Mouse (Mus musculus) MEL (cell line): ENCODE results near the gene Ndufaf3. TPM values are rescaled to one million over a fixed set of nuclear protein-coding genes. Genes with fewer than 3 reads are reported as not detected.

Source experiments
- DNase-seq: peaks from one replicate; pipeline ENCODE4 v3.0.0; 2011; ENCODE audit warnings: low read depth, low spot score
- H3K27ac ChIP-seq: 2 replicates; pipeline ENCODE4 v1.5.1; 2012; ENCODE audit warnings: low read depth, mild to moderate bottlenecking, control low read depth, low read length, moderate library complexity; ENCODE audit not compliant: control insufficient read depth
- H3K27me3 ChIP-seq, 2 experiments: fragments of 150-350 bp in 1 of 2; sonication (generic) in 1 of 2; 2 replicates each; pipeline ENCODE4 v1.6.1; 2012; ENCODE audit warnings: low read length in 2 of 2, mild to moderate bottlenecking in 2 of 2, improper control_type of control experiment in 1 of 2, moderate library complexity in 1 of 2; ENCODE audit not compliant: insufficient read depth in 2 of 2, control insufficient read depth in 1 of 2
- H3K36me3 ChIP-seq, 2 experiments: 2 replicates each; pipeline ENCODE4 v1.6.1; 2012 to 2014; ENCODE audit warnings: low read length in 2 of 2, improper control_type of control experiment in 1 of 2, inconsistent platforms in 1 of 2, mild to moderate bottlenecking in 1 of 2; ENCODE audit not compliant: insufficient read depth in 2 of 2, control insufficient read depth in 1 of 2
- H3K4me1 ChIP-seq, 2 experiments: fragments of 150-350 bp in 1 of 2; sonication (generic) in 1 of 2; 2 replicates each; pipeline ENCODE4 v1.6.1; 2012; ENCODE audit warnings: low read length in 2 of 2, improper control_type of control experiment in 1 of 2, mild to moderate bottlenecking in 1 of 2; ENCODE audit not compliant: insufficient read depth in 2 of 2, control insufficient read depth in 1 of 2
- H3K4me3 ChIP-seq, 2 experiments: fragments of 150-350 bp in 1 of 2; sonication (generic) in 1 of 2; 2 replicates each; pipeline ENCODE4 v1.5.1; 2012; ENCODE audit warnings: low read depth in 2 of 2, low read length in 2 of 2, mild to moderate bottlenecking in 2 of 2, moderate library complexity in 2 of 2, control low read depth in 1 of 2, improper control_type of control experiment in 1 of 2; ENCODE audit not compliant: control insufficient read depth in 1 of 2, insufficient read depth in 1 of 2
- H3K79me2 ChIP-seq: 2 replicates; pipeline ENCODE4 v1.6.1; 2012; ENCODE audit warnings: mild to moderate bottlenecking, low read length, moderate library complexity; ENCODE audit not compliant: control insufficient read depth, poor library complexity, insufficient read depth
- H3K9ac ChIP-seq: 2 replicates; pipeline ENCODE4 v1.6.1; 2012; ENCODE audit warnings: low read depth, mild to moderate bottlenecking, control low read depth, low read length, moderate library complexity; ENCODE audit not compliant: control insufficient read depth, poor library complexity, severe bottlenecking
- H3K9me3 ChIP-seq: fragments of 150-350 bp; sonication (generic); replicated peaks from 2 replicates; pipeline ENCODE4 v1.6.1; 2012; ENCODE audit warnings: mild to moderate bottlenecking, low read length, improper control_type of control experiment, moderate library complexity; ENCODE audit not compliant: insufficient read depth
- CTCF ChIP-seq, 3 experiments: IDR thresholded peaks in 2 of 3; conservative IDR thresholded peaks in 1 of 3; 2 replicates each; pipeline ENCODE4 v1.5.1; 2011 to 2012; ENCODE audit warnings: low read length in 3 of 3, low read depth in 2 of 3, mild to moderate bottlenecking in 2 of 3, improper control_type of control experiment in 1 of 3, inconsistent platforms in 1 of 3, mixed read lengths in 1 of 3, moderate library complexity in 1 of 3; ENCODE audit not compliant: control insufficient read depth in 1 of 3, insufficient read depth in 1 of 3, poor library complexity in 1 of 3, severe bottlenecking in 1 of 3
- EP300 ChIP-seq, 2 experiments: IDR thresholded peaks; 2 replicates each; pipeline ENCODE4 v1.6.1; 2011; ENCODE audit warnings: improper control_type of control experiment in 2 of 2, low read length in 2 of 2, low read depth in 1 of 2, mild to moderate bottlenecking in 1 of 2
- GATA1 ChIP-seq: IDR thresholded peaks from 2 replicates; pipeline ENCODE4 v1.6.1; 2011; ENCODE audit warnings: low read depth, low read length, improper control_type of control experiment
- MAZ ChIP-seq: IDR thresholded peaks from 2 replicates; pipeline ENCODE4 v1.6.1; 2012; ENCODE audit warnings: low read depth, mild to moderate bottlenecking, inconsistent platforms, low read length, improper control_type of control experiment
- NRF1 ChIP-seq: IDR thresholded peaks from 2 replicates; pipeline ENCODE4 v1.6.1; 2014; ENCODE audit warnings: low read depth, mild to moderate bottlenecking, inconsistent platforms, low read length, improper control_type of control experiment, moderate library complexity; ENCODE audit not compliant: poor library complexity, insufficient read depth, severe bottlenecking
- POLR2AphosphoS2 ChIP-seq: IDR thresholded peaks from 2 replicates; pipeline ENCODE4 v1.6.1; 2011; ENCODE audit warnings: low read length, improper control_type of control experiment
- POLR2AphosphoS5 ChIP-seq: IDR thresholded peaks from 2 replicates; pipeline ENCODE4 v1.6.1; 2012; ENCODE audit warnings: low read depth, borderline replicate concordance, mild to moderate bottlenecking, inconsistent platforms, low read length, moderate library complexity, mixed read lengths
- SIN3A ChIP-seq: IDR thresholded peaks from 2 replicates; pipeline ENCODE4 v1.6.1; 2012; ENCODE audit warnings: low read length, improper control_type of control experiment, inconsistent platforms
- TAL1 ChIP-seq: IDR thresholded peaks from 2 replicates; pipeline ENCODE4 v1.6.1; 2012; ENCODE audit warnings: mild to moderate bottlenecking, inconsistent platforms, low read length, moderate library complexity, mixed read lengths
- UBTF ChIP-seq: IDR thresholded peaks from 2 replicates; pipeline ENCODE4 v1.6.1; 2012; ENCODE audit warnings: low read depth, mild to moderate bottlenecking, inconsistent platforms, low read length, improper control_type of control experiment, moderate library complexity, borderline replicate concordance; ENCODE audit not compliant: insufficient read depth
- ZKSCAN1 ChIP-seq: IDR thresholded peaks from 2 replicates; pipeline ENCODE4 v1.6.1; 2012; ENCODE audit warnings: low read depth, mild to moderate bottlenecking, inconsistent platforms, low read length, improper control_type of control experiment, moderate library complexity
- ZMIZ1 ChIP-seq: IDR thresholded peaks from 2 replicates; pipeline ENCODE4 v1.6.1; 2012; ENCODE audit warnings: low read depth, mild to moderate bottlenecking, inconsistent platforms, low read length, improper control_type of control experiment, moderate library complexity
- ZNF384 ChIP-seq: IDR thresholded peaks from 2 replicates; pipeline ENCODE4 v1.6.1; 2012; ENCODE audit warnings: low read depth, mild to moderate bottlenecking, inconsistent platforms, low read length, improper control_type of control experiment
- polyA plus RNA-seq, 2 experiments: library from polyadenylated mRNA; stranded (reverse) in 1 of 2; unstranded in 1 of 2; fragments of >175 nt in 1 of 2; fragments of >200 nt in 1 of 2; gene quantifications; 2 replicates each; pipeline versions ENCODE4 v1.2.1 to v1.2.4; 2012; ENCODE audit warnings: low replicate concordance in 2 of 2, low read depth in 1 of 2; ENCODE audit not compliant: insufficient read length in 2 of 2, insufficient read depth in 1 of 2, missing spikeins in 1 of 2
- total RNA-seq: library from RNA; depleted of rRNA; stranded (reverse); fragments of 300-350 nt; gene quantifications from 2 replicates; pipeline ENCODE4 v1.2.3, GENCODE M21; 2012

Ndufaf3 gene
- total and polyA plus RNA-seq, 3 experiments = 38.0 to 66.8 TPM; not detected in 1

GRCm38 (mm10) chr9:108575321-108576297 lies 8.4 kb upstream of the Ndufaf3 start:
- Histone ChIP-seq H3K9ac (no peak overlapping the region), H3K27me3 (no peaks in the 10 kb centered on the region), H3K27ac (no peak overlapping the region), H3K4me1 (peaks cover 0 to 13% of the 10 kb centered on the region in 2 experiments; a peak in 3 of 4 replicates), H3K4me3 (no peak overlapping the region), H3K9me3 (no peaks in the 10 kb centered on the region), H3K79me2 (peaks cover 10% of the 10 kb centered on the region), H3K36me3 (no peaks in the 10 kb centered on the region; a peak in 2 of 4 replicates)
- no peak for DNase-seq
- TF ChIP-seq NRF1 (no peak), ZMIZ1 (no peak), CTCF (IDR thresholded peaks at IDR 0.05 in 2 of 3, conservative IDR thresholded peaks at IDR 0.05 in 1 of 3; ENCODE audit: control insufficient read depth in 1 of 3, insufficient read depth in 1 of 3, low read depth in 2 of 3, low read length in 3 of 3, poor library complexity in 1 of 3, severe bottlenecking in 1 of 3) (no peak)

- Histone ChIP-seq H3K27me3 (no peaks in the 10 kb centered on the region), H3K79me2 (peaks cover 16% of the 10 kb centered on the region), H3K9ac (no peak overlapping the region), H3K4me1 (peaks cover 0 to 13% of the 10 kb centered on the region in 2 experiments; a peak in 3 of 4 replicates), H3K27ac (no peak overlapping the region), H3K9me3 (no peaks in the 10 kb centered on the region), H3K4me3 (no peak overlapping the region), H3K36me3 (no peaks in the 10 kb centered on the region; a peak in 2 of 4 replicates)
- DNase-seq = no peak
- TF ChIP-seq GATA1 = no peak
- no peak for TF ChIP-seq TAL1
- TF ChIP-seq POLR2AphosphoS5 = no peak
- TF ChIP-seq SIN3A = no peak
- no peak for TF ChIP-seq MAZ
- no peak for TF ChIP-seq ZKSCAN1
- no peak for TF ChIP-seq EP300 (IDR thresholded peaks at IDR 0.05; ENCODE audit: low read depth in 1 of 2, low read length in 2 of 2)
- TF ChIP-seq ZNF384 = no peak
- no peak for TF ChIP-seq UBTF
- TF ChIP-seq POLR2AphosphoS2 = no peak
Measured at GRCm38 (mm10) chr9:108574921-108575320, 7.7 kb upstream of the Ndufaf3 start.
